ENCODE assay signal across 9 mouse cellular contexts in genomic region chr2:167347361-167347760, GRCm38 (mm10). TPM values are rescaled to one million over a fixed set of nuclear protein-coding genes. Genes with fewer than 3 reads are reported as not detected.
DNase-seq lines count a peak whose midpoint lies in the region; ATAC-seq and TF ChIP-seq lines count a peak whose summit lies in the region.
"Had no signal": no experiment of that assay in that cellular context is flagged by ENCODE, and none has a peak within 500 bp of the region (broad histone marks: within the 10 kb centered on the region; RNA-seq: fewer than 3 reads in every experiment).

No protein-coding gene starts in this region.

- no peaks in the 10 kb centered on the region for H3K27me3 ChIP-seq in heart, embryonic 15.5 days
- H3K27me3 ChIP-seq in forebrain, postnatal 0 days (ENCODE audit: insufficient read depth, low read length) = no peaks in the 10 kb centered on the region
- peaks cover 25% of the 10 kb centered on the region for H3K27me3 ChIP-seq in midbrain, embryonic 12.5 days
- H3K27me3 ChIP-seq in thymus, adult 2 months (ENCODE audit: control insufficient read depth, insufficient read depth, low read length) = no peaks in the 10 kb centered on the region; the same call in 1 of the 2 replicates

- H3K9me3 ChIP-seq in heart, embryonic 15.5 days (replicated peaks) = no peaks in the 10 kb centered on the region
- H3K9me3 ChIP-seq in forebrain, postnatal 0 days (ENCODE audit: low read length) = no peaks in the 10 kb centered on the region
- H3K9me3 ChIP-seq in midbrain, embryonic 12.5 days = no peaks in the 10 kb centered on the region

- H3K9ac ChIP-seq in heart, embryonic 15.5 days = no peak overlapping the region
- no peak overlapping the region for H3K9ac ChIP-seq in forebrain, postnatal 0 days
- H3K9ac ChIP-seq in midbrain, embryonic 12.5 days (replicated peaks) = no peak overlapping the region

- TF ChIP-seq CTCF in forebrain, postnatal 0 days (IDR thresholded peaks at IDR 0.05; ENCODE audit: low read depth) = no peak
- TF ChIP-seq CTCF in thymus, adult 2 months (IDR thresholded peaks at IDR 0.05; ENCODE audit: borderline replicate concordance, control insufficient read depth, extremely low read depth, insufficient read depth, low read length, poor library complexity) = no peak

- TF ChIP-seq POLR2A in thymus, adult 2 months (IDR thresholded peaks at IDR 0.05; ENCODE audit: control insufficient read depth, extremely low read depth, insufficient read depth, low read length, poor library complexity) = no peak

- H3K36me3 ChIP-seq in heart, embryonic 15.5 days = no peaks in the 10 kb centered on the region
- no peaks in the 10 kb centered on the region for H3K36me3 ChIP-seq in forebrain, postnatal 0 days (ENCODE audit: insufficient read depth)
- H3K36me3 ChIP-seq in midbrain, embryonic 12.5 days = no peaks in the 10 kb centered on the region; the same call in 1 of the 2 replicates
- H3K36me3 ChIP-seq in thymus, adult 2 months (ENCODE audit: control insufficient read depth, insufficient read depth, low read length) = no peaks in the 10 kb centered on the region
- H3K36me3 ChIP-seq: G1E had no signal

- peak overlapping the region; percentile 94 for H3K4me3 ChIP-seq in heart, embryonic 15.5 days
- peak overlapping the region; percentile 74; the same call in 1 of the 2 replicates for H3K4me3 ChIP-seq in forebrain, postnatal 0 days (ENCODE audit: low read depth, low read length)
- H3K4me3 ChIP-seq in midbrain, embryonic 12.5 days = no peak overlapping the region
- H3K4me3 ChIP-seq in thymus, adult 2 months (ENCODE audit: control insufficient read depth, insufficient read depth, low read length) = no peak overlapping the region

- H3K27ac ChIP-seq in heart, embryonic 15.5 days = no peak overlapping the region
- no peak overlapping the region for H3K27ac ChIP-seq in forebrain, postnatal 0 days (ENCODE audit: low read depth, low read length)
- no peak overlapping the region for H3K27ac ChIP-seq in midbrain, embryonic 12.5 days (replicated peaks)
- H3K27ac ChIP-seq in thymus, adult 2 months (ENCODE audit: control insufficient read depth, insufficient read depth, low read length) = no peak overlapping the region

- H3K4me2 ChIP-seq in heart, embryonic 15.5 days = peak overlapping the region; percentile 86
- peak overlapping the region; percentile 84 for H3K4me2 ChIP-seq in forebrain, postnatal 0 days (ENCODE audit: low read depth)
- peak overlapping the region; percentile 87 for H3K4me2 ChIP-seq in midbrain, embryonic 12.5 days (replicated peaks)

- peaks cover 35% of the 10 kb centered on the region for H3K4me1 ChIP-seq in heart, embryonic 15.5 days (replicated peaks)
- H3K4me1 ChIP-seq in forebrain, postnatal 0 days (ENCODE audit: insufficient read depth) = no peaks in the 10 kb centered on the region
- peaks cover 25% of the 10 kb centered on the region for H3K4me1 ChIP-seq in midbrain, embryonic 12.5 days
- H3K4me1 ChIP-seq in thymus, adult 2 months (replicated peaks; ENCODE audit: control insufficient read depth, insufficient read depth, low read length) = peaks cover 16% of the 10 kb centered on the region

- no peak for DNase-seq in heart, adult 11 months
- peak; percentile 54 for DNase-seq in Muller cell, postnatal 12 days (ENCODE audit: inconsistent ontology term)
- DNase-seq in forebrain, postnatal 0 days = no peak
- DNase-seq in thymus, adult 2 months = no peak
- no peak for DNase-seq in right cerebral cortex, postnatal 10 days (ENCODE audit: low spot score in 2 of 2)
- no peak for DNase-seq in layer of hippocampus, postnatal 10 days (ENCODE audit: low spot score in 2 of 2)

- no peak for ATAC-seq in heart, embryonic 15.5 days (replicated peaks; ENCODE audit: insufficient number of reproducible peaks, insufficient read depth, low FRiP score, low read depth)
- no peak for ATAC-seq in forebrain, postnatal 0 days
- ATAC-seq in midbrain, embryonic 12.5 days (ENCODE audit: low FRiP score, low read depth) = no peak

- WGBS in heart, embryonic 15.5 days = 85% methylated on average over 4 of the region's 4 CpGs
- 42% methylated on average over 4 of the region's 4 CpGs for WGBS in forebrain, postnatal 0 days
- 79% methylated on average over 4 of the region's 4 CpGs for WGBS in midbrain, embryonic 12.5 days
- WGBS in thymus, adult 2 months = 64% methylated on average over 4 of the region's 4 CpGs

RNA-seq across cellular contexts. Expression of gene B4galt5, which starts 1.6 kb away (rescaled TPM):
- polyA plus RNA-seq in heart, embryonic 15.5 days (2015; fragmentation: Nextera tagmentation; extraction: Ambion mirVana) = 11.7 and 12.7 TPM in 2 replicates
- total RNA-seq in forebrain, postnatal 0 days (2014; rRNA removed) = 57.4 and 60.7 TPM in 2 replicates
- polyA plus RNA-seq in forebrain, postnatal 0 days (2015; fragmentation: Nextera tagmentation; extraction: Ambion mirVana) = 21.1 and 27.4 TPM in 2 replicates
- polyA plus RNA-seq in midbrain, embryonic 12.5 days (2016; fragmentation: Nextera tagmentation; extraction: Ambion mirVana) = 12.7 and 12.9 TPM in 2 replicates
- polyA plus RNA-seq in thymus, adult 2 months (2012; rRNA removed) = 10.9 and 14.2 TPM in 2 replicates
- 10 to 100 TPM; 72.7 to 76.9 TPM for total RNA-seq in layer of hippocampus, postnatal 10 days (2021)

Comparison
In these comparisons a context has a peak if more than half of its experiments do, and no peak if none do; other contexts are left out.
1. H3K4me3 ChIP-seq: peak in heart, embryonic 15.5 days (single experiment) and forebrain, postnatal 0 days (single experiment); none in midbrain, embryonic 12.5 days (single experiment) and thymus, adult 2 months (single experiment).
2. Peak in every context shown above with its lines, with median percentiles within 50 percentile points of each other: H3K4me2 ChIP-seq.